Mouse (Mus musculus): ENCODE results near the gene Olfr430. TPM values are rescaled to one million over a fixed set of nuclear protein-coding genes. Genes with fewer than 3 reads are reported as not detected.
"Not testable (repeated sequence)": the region's sequence is repeated elsewhere in the genome, so short reads cannot be mapped to it uniquely, and the experiment has no call there.

Olfr430 gene
- polyA plus RNA-seq, 1 experiment from 2014 or later = not detected

GRCm38 (mm10) chr1:174048893-174049292, 17.5 kb upstream of the Olfr430 start, which contains the start of gene Olfr432:
Gene Olfr432 (plus strand): TSS chr1:174049205.
- Histone ChIP-seq H3K9ac (ENCODE audit: low read length) (no peak within 1 kb of the TSS), H3K4me3 (ENCODE audit: low read depth, low read length) (no peak within 1 kb of the TSS), H3K27me3 (ENCODE audit: control insufficient read depth, insufficient read depth, low read length) (no peaks in the 10 kb centered on the region), H3K27ac (replicated peaks; ENCODE audit: low read depth, low read length) (no peak within 1 kb of the TSS), H3K9me3 (ENCODE audit: control insufficient read depth, low read length) (no peaks in the 10 kb centered on the region), H3K4me2 (ENCODE audit: low read depth, severe bottlenecking) (no peak within 1 kb of the TSS), H3K4me1 (ENCODE audit: control insufficient read depth, insufficient read depth, low read length) (no peaks in the 10 kb centered on the region), H3K36me3 (ENCODE audit: control insufficient read depth, insufficient read depth, low read length) (no peaks in the 10 kb centered on the region)
- WGBS = 72% methylated on average over 2 of the region's 2 CpGs
- DNase-seq (ENCODE audit: low spot score) (no peak), ATAC-seq (ENCODE audit: insufficient number of reproducible peaks, low FRiP score, low TSS enrichment, low read depth) (no peak)

- DNase-seq (ENCODE audit: low spot score); H3K9ac ChIP-seq (ENCODE audit: low read length); H3K4me2 ChIP-seq (ENCODE audit: low read depth, severe bottlenecking); H3K4me3 ChIP-seq (ENCODE audit: low read depth, low read length); H3K27me3 ChIP-seq (ENCODE audit: control insufficient read depth, insufficient read depth, low read length); H3K4me1 ChIP-seq (ENCODE audit: control insufficient read depth, insufficient read depth, low read length); H3K27ac ChIP-seq (replicated peaks; ENCODE audit: low read depth, low read length); ATAC-seq (ENCODE audit: insufficient number of reproducible peaks, low FRiP score, low TSS enrichment, low read depth); H3K36me3 ChIP-seq (ENCODE audit: control insufficient read depth, insufficient read depth, low read length); H3K9me3 ChIP-seq (ENCODE audit: control insufficient read depth, low read length): not testable (repeated sequence)
- WGBS = 63% methylated on average over 4 of the region's 4 CpGs
Measured at GRCm38 (mm10) chr1:174049357-174049756, 17.0 kb upstream of the Olfr430 start.

GRCm38 (mm10) chr1:174050532-174050931, 15.9 kb upstream of the Olfr430 start:
- Histone ChIP-seq H3K4me3 (ENCODE audit: low read depth, low read length) (no peak overlapping the region), H3K27me3 (ENCODE audit: control insufficient read depth, insufficient read depth, low read length) (no peaks in the 10 kb centered on the region), H3K9ac (ENCODE audit: low read length) (no peak overlapping the region), H3K9me3 (ENCODE audit: control insufficient read depth, low read length) (no peaks in the 10 kb centered on the region), H3K4me1 (ENCODE audit: control insufficient read depth, insufficient read depth, low read length) (no peaks in the 10 kb centered on the region), H3K4me2 (ENCODE audit: low read depth, severe bottlenecking) (no peak overlapping the region), H3K36me3 (ENCODE audit: control insufficient read depth, insufficient read depth, low read length) (no peaks in the 10 kb centered on the region), H3K27ac (replicated peaks; ENCODE audit: low read depth, low read length) (no peak overlapping the region)
- DNase-seq (ENCODE audit: low spot score) = no peak
- 81% methylated on average over 4 of the region's 4 CpGs for WGBS
- no peak for ATAC-seq (ENCODE audit: insufficient number of reproducible peaks, low FRiP score, low TSS enrichment, low read depth)

GRCm38 (mm10) chr1:174051515-174051914, 14.9 kb upstream of the Olfr430 start:
- Histone ChIP-seq H3K4me2 (ENCODE audit: low read depth, severe bottlenecking) (no peak overlapping the region), H3K4me3 (ENCODE audit: low read depth, low read length) (no peak overlapping the region), H3K9me3 (ENCODE audit: control insufficient read depth, low read length) (no peaks in the 10 kb centered on the region), H3K9ac (ENCODE audit: low read length) (no peak overlapping the region), H3K36me3 (ENCODE audit: control insufficient read depth, insufficient read depth, low read length) (no peaks in the 10 kb centered on the region), H3K27me3 (ENCODE audit: control insufficient read depth, insufficient read depth, low read length) (no peaks in the 10 kb centered on the region), H3K4me1 (ENCODE audit: control insufficient read depth, insufficient read depth, low read length) (no peaks in the 10 kb centered on the region), H3K27ac (replicated peaks; ENCODE audit: low read depth, low read length) (no peak overlapping the region)
- 84% methylated on average over 4 of the region's 4 CpGs for WGBS
- no peak for ATAC-seq (ENCODE audit: insufficient number of reproducible peaks, low FRiP score, low TSS enrichment, low read depth)
- no peak for DNase-seq (ENCODE audit: low spot score)

GRCm38 (mm10) chr1:174051931-174052536, 14.4 kb upstream of the Olfr430 start:
- Histone ChIP-seq H3K27ac (replicated peaks; ENCODE audit: low read depth, low read length) (no peak overlapping the region), H3K4me2 (ENCODE audit: low read depth, severe bottlenecking) (no peak overlapping the region), H3K9me3 (ENCODE audit: control insufficient read depth, low read length) (no peaks in the 10 kb centered on the region), H3K9ac (ENCODE audit: low read length) (no peak overlapping the region), H3K4me1 (ENCODE audit: control insufficient read depth, insufficient read depth, low read length) (no peaks in the 10 kb centered on the region), H3K4me3 (ENCODE audit: low read depth, low read length) (no peak overlapping the region), H3K36me3 (ENCODE audit: control insufficient read depth, insufficient read depth, low read length) (no peaks in the 10 kb centered on the region), H3K27me3 (ENCODE audit: control insufficient read depth, insufficient read depth, low read length) (no peaks in the 10 kb centered on the region)
- WGBS = 85% methylated on average over 5 of the region's 5 CpGs
- DNase-seq (ENCODE audit: low spot score) (no peak), ATAC-seq (ENCODE audit: insufficient number of reproducible peaks, low FRiP score, low TSS enrichment, low read depth) (no peak)

GRCm38 (mm10) chr1:174052981-174053380, 13.4 kb upstream of the Olfr430 start:
- Histone ChIP-seq H3K36me3 (ENCODE audit: control insufficient read depth, insufficient read depth, low read length) (no peaks in the 10 kb centered on the region), H3K27ac (replicated peaks; ENCODE audit: low read depth, low read length) (no peak overlapping the region), H3K4me2 (ENCODE audit: low read depth, severe bottlenecking) (no peak overlapping the region), H3K4me1 (ENCODE audit: control insufficient read depth, insufficient read depth, low read length) (no peaks in the 10 kb centered on the region), H3K9me3 (ENCODE audit: control insufficient read depth, low read length) (no peaks in the 10 kb centered on the region), H3K9ac (ENCODE audit: low read length) (no peak overlapping the region), H3K27me3 (ENCODE audit: control insufficient read depth, insufficient read depth, low read length) (no peaks in the 10 kb centered on the region), H3K4me3 (ENCODE audit: low read depth, low read length) (no peak overlapping the region)
- DNase-seq (ENCODE audit: low spot score) (no peak), ATAC-seq (ENCODE audit: insufficient number of reproducible peaks, low FRiP score, low TSS enrichment, low read depth) (no peak)
- WGBS = 87% methylated on average over 3 of the region's 3 CpGs

GRCm38 (mm10) chr1:174055248-174055647, 11.2 kb upstream of the Olfr430 start:
- Histone ChIP-seq H3K9ac (ENCODE audit: low read length) (no peak overlapping the region), H3K36me3 (ENCODE audit: control insufficient read depth, insufficient read depth, low read length) (no peaks in the 10 kb centered on the region), H3K4me2 (ENCODE audit: low read depth, severe bottlenecking) (no peak overlapping the region), H3K27ac (replicated peaks; ENCODE audit: low read depth, low read length) (no peak overlapping the region), H3K9me3 (ENCODE audit: control insufficient read depth, low read length) (no peaks in the 10 kb centered on the region), H3K27me3 (ENCODE audit: control insufficient read depth, insufficient read depth, low read length) (no peaks in the 10 kb centered on the region), H3K4me1 (ENCODE audit: control insufficient read depth, insufficient read depth, low read length) (no peaks in the 10 kb centered on the region), H3K4me3 (ENCODE audit: low read depth, low read length) (no peak overlapping the region)
- 88% methylated on average over 2 of the region's 2 CpGs for WGBS
- DNase-seq (ENCODE audit: low spot score) (no peak), ATAC-seq (ENCODE audit: insufficient number of reproducible peaks, low FRiP score, low TSS enrichment, low read depth) (no peak)

GRCm38 (mm10) chr1:174084031-174084430, 17.6 kb downstream of the Olfr430 start, which contains the start of gene Olfr429:
Gene Olfr429 (plus strand): TSS chr1:174084331.
- no peaks in the 10 kb centered on the region for H3K4me1 ChIP-seq (ENCODE audit: control insufficient read depth, insufficient read depth, low read length)
- no peak for ATAC-seq (ENCODE audit: insufficient number of reproducible peaks, low FRiP score, low TSS enrichment, low read depth)
- no peak for DNase-seq (ENCODE audit: low spot score)
- H3K9ac ChIP-seq (ENCODE audit: low read length) = no peak within 1 kb of the TSS
- no peaks in the 10 kb centered on the region for H3K9me3 ChIP-seq (ENCODE audit: control insufficient read depth, low read length)
- no peak within 1 kb of the TSS for H3K4me3 ChIP-seq (ENCODE audit: low read depth, low read length)
- no peak within 1 kb of the TSS for H3K4me2 ChIP-seq (ENCODE audit: low read depth, severe bottlenecking)
- H3K27ac ChIP-seq (replicated peaks; ENCODE audit: low read depth, low read length) = no peak within 1 kb of the TSS
- 91% methylated on average over 2 of the region's 2 CpGs for WGBS
- H3K27me3 ChIP-seq (ENCODE audit: control insufficient read depth, insufficient read depth, low read length) = no peaks in the 10 kb centered on the region
- H3K36me3 ChIP-seq (ENCODE audit: control insufficient read depth, insufficient read depth, low read length) = no peaks in the 10 kb centered on the region

GRCm38 (mm10) chr1:174096591-174096990, 30.2 kb downstream of the Olfr430 start, which contains the start of gene Olfr427:
Gene Olfr427 (plus strand): TSS chr1:174096891.
- ATAC-seq (ENCODE audit: insufficient number of reproducible peaks, low FRiP score, low TSS enrichment, low read depth) = no peak
- DNase-seq (ENCODE audit: low spot score) = no peak
- no peak within 1 kb of the TSS for H3K27ac ChIP-seq (replicated peaks; ENCODE audit: low read depth, low read length)
- WGBS = 91% methylated on average over 1 of the region's 1 CpGs
- no peaks in the 10 kb centered on the region for H3K4me1 ChIP-seq (ENCODE audit: control insufficient read depth, insufficient read depth, low read length)
- H3K4me3 ChIP-seq (ENCODE audit: low read depth, low read length) = no peak within 1 kb of the TSS
- no peaks in the 10 kb centered on the region for H3K27me3 ChIP-seq (ENCODE audit: control insufficient read depth, insufficient read depth, low read length)
- no peak within 1 kb of the TSS for H3K9ac ChIP-seq (ENCODE audit: low read length)
- no peaks in the 10 kb centered on the region for H3K9me3 ChIP-seq (ENCODE audit: control insufficient read depth, low read length)
- H3K36me3 ChIP-seq (ENCODE audit: control insufficient read depth, insufficient read depth, low read length) = no peaks in the 10 kb centered on the region
- no peak within 1 kb of the TSS for H3K4me2 ChIP-seq (ENCODE audit: low read depth, severe bottlenecking)
